Mouse (Mus musculus) thymus, adult 2 months (tissue): ENCODE results near the gene Trpv1.

Experiments used
- CTCF ChIP-seq: fragments of 200-500 bp; IDR thresholded peaks from 2 replicates; pipeline ENCODE4 v1.5.1; 2012; ENCODE audit warnings: mild to moderate bottlenecking, control low read depth, low read length, moderate library complexity, borderline replicate concordance; ENCODE audit not compliant: control insufficient read depth, poor library complexity, insufficient read depth; ENCODE audit errors: extremely low read depth
- POLR2A ChIP-seq: fragments of 200-500 bp; IDR thresholded peaks from 2 replicates; pipeline ENCODE4 v1.6.1; 2012; ENCODE audit warnings: mild to moderate bottlenecking, low read length, control low read depth, moderate library complexity; ENCODE audit not compliant: control insufficient read depth, poor library complexity, insufficient read depth; ENCODE audit errors: extremely low read depth

- no peak for TF ChIP-seq CTCF
- no peak for TF ChIP-seq POLR2A
Observed at GRCm38 (mm10) chr11:73187231-73187630, 46.9 kb upstream of the Trpv1 start.
